Mouse (Mus musculus) embryonic facial prominence, embryonic 14.5 days (tissue): ENCODE results near the gene Esrra. TPM values are rescaled to one million over a fixed set of nuclear protein-coding genes. Genes with fewer than 3 reads are reported as not detected.
"Not testable (repeated sequence)": the region's sequence is repeated elsewhere in the genome, so short reads cannot be mapped to it uniquely, and the experiment has no call there.

Source experiments
- ATAC-seq: fragments of 200-750 bp; cut with Nextera tagmentation; 2 replicates; pipeline ENCODE4 v1.8.0; 2017; ENCODE audit warnings: low read depth, moderate number of reproducible peaks, moderate TSS enrichment
- DNase-seq: peaks from one replicate; pipeline ENCODE4 v3.0.0-alpha.2; 2015; ENCODE audit warnings: low spot score
- H3K27ac ChIP-seq: fragments of 300-500 bp; sonication (generic); replicated peaks from 2 replicates; pipeline ENCODE4 v1.5.1; 2014; ENCODE audit warnings: low read depth, mild to moderate bottlenecking, low read length, moderate library complexity
- H3K27me3 ChIP-seq: fragments of 300-500 bp; sonication (generic); replicated peaks from 2 replicates; pipeline ENCODE4 v1.6.1; 2014; ENCODE audit warnings: low read length; ENCODE audit not compliant: control insufficient read depth, insufficient read depth
- H3K36me3 ChIP-seq: fragments of 300-500 bp; sonication (generic); 2 replicates; pipeline ENCODE4 v1.6.1; 2014; ENCODE audit warnings: low read length, mixed read lengths; ENCODE audit not compliant: control insufficient read depth, insufficient read depth
- H3K4me1 ChIP-seq: fragments of 300-500 bp; sonication (generic); 2 replicates; pipeline ENCODE4 v1.6.1; 2014; ENCODE audit warnings: antibody characterized with exemption, low read length; ENCODE audit not compliant: control insufficient read depth, insufficient read depth
- H3K4me2 ChIP-seq: fragments of 300-500 bp; sonication (generic); 2 replicates; pipeline ENCODE4 v1.6.1; 2014; ENCODE audit warnings: low read depth, mild to moderate bottlenecking, low read length, moderate library complexity, mixed read lengths
- H3K4me3 ChIP-seq: fragments of 300-500 bp; sonication (generic); 2 replicates; pipeline ENCODE4 v1.5.1; 2014; ENCODE audit warnings: low read depth, mild to moderate bottlenecking, low read length
- H3K9ac ChIP-seq: fragments of 300-500 bp; sonication (generic); 2 replicates; pipeline ENCODE4 v1.6.1; 2014; ENCODE audit warnings: low read depth, mild to moderate bottlenecking, low read length, moderate library complexity, mixed read lengths
- H3K9me3 ChIP-seq: fragments of 300-500 bp; sonication (generic); 2 replicates; pipeline ENCODE4 v1.6.1; 2016; ENCODE audit warnings: low read length; ENCODE audit not compliant: control insufficient read depth
- WGBS: fragments of 180-500 bp; shearing (Covaris S2); extraction: QIAGEN DNeasy Blood & Tissue Kit; methylation state at CpG from one replicate; pipeline ENCODE4 v1.1.7; 2014; 5-methylcytosine and 5-hydroxymethylcytosine counted together
- polyA plus RNA-seq: library from polyadenylated mRNA; unstranded; fragments of >200 nt; fragmentation: Nextera tagmentation; extraction: Ambion mirVana; gene quantifications from 2 replicates; pipeline ENCODE4 v1.2.1, GENCODE M21; 2014

The Esrra gene
- polyA plus RNA-seq, 1 experiment from 2014 or later, result 4.8 TPM

DNA sequence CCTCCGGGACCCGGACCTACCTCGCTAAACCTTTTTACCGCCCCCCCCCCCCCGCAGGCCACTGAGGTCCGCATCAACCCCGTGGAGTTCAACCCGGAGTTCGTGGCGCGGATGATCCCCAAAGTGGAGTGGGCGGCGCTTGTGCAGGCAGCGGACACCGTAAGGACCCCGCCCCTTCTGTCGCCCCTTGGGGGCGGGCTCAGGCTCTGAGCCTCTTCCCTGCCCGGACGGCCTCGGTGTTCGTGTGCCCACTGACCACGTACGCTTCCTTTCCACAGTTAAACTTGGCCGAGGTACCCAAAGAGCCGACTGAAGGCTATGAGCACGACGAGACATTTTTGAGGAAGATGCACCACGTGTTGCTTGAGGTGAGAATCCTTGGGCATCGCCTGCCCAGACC is 11.3 kb downstream of the Esrra start:
- DNase-seq (peak; percentile 79), ATAC-seq (0 out of 2 replicates have a peak, but pooled peaks have one; percentile 17)
- Histone ChIP-seq H3K9ac (peak overlapping the region; percentile 75), H3K4me3 (peak overlapping the region; percentile 58), H3K36me3 (peaks cover 54% of the 10 kb centered on the region), H3K4me2 (peak overlapping the region; percentile 78), H3K27ac (peak overlapping the region; percentile 98), H3K4me1 (peaks cover 14% of the 10 kb centered on the region; the same call in 1 of the 2 replicates)
- not testable (repeated sequence) for H3K9me3 ChIP-seq, H3K27me3 ChIP-seq
- 0% methylated on average over 19 of the region's 30 CpGs for WGBS

DNA sequence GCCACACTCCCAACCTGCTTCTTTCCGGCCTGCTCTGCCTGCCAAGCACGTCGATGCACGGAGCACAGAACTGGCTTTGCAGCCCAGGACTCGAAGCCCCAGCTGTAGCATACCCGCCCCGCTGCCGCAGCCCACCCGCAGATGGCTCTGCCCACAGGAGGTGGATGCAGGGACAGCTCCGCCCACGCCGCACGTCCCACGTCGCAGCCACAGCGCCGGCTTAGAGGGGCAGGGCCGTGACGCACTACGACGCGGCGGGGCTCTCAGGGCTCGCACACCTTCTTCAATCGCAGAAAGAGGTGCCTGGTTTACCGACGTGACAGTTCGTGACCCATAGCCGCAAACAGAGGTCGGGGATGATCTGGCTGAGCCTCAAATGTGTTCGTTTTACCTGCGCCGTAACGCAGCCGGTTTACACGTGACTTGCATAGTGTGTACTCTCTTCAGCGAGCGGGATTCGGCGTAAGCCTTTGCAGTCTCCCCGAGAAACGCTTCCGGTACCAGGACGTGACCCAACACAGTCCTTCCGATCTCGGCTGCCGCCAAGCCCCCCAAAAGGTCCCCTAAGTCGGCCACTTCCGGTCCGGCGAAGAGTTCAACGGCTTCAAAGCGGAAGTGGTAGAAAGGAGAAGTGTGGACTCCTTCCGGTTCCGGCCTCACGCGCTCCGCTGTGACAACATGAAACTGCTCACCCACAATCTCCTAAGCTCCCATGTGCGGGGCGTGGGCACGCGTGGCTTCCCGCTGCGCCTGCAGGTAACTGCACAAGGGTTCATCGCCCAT is 11.9 kb downstream of the Esrra start, which contains the start of the genes Trmt112 and Prdx5:
Trmt112 (plus strand) TSS at position 192 of the 783 bp plus-strand sequence.
Prdx5 (minus strand) TSS at position 600 of the 783 bp plus-strand sequence.
- Histone ChIP-seq H3K4me1 (peaks cover 14% of the 10 kb centered on the region; the same call in 1 of the 2 replicates), H3K4me2 (peak within 1 kb of the TSS; percentile 78), H3K9ac (peak within 1 kb of the TSS; percentile 75), H3K27me3 (no peaks in the 10 kb centered on the region), H3K27ac (peak within 1 kb of the TSS; percentile 98), H3K9me3 (no peaks in the 10 kb centered on the region), H3K4me3 (peak within 1 kb of the TSS; percentile 58), H3K36me3 (peaks cover 54% of the 10 kb centered on the region)
- ATAC-seq, result peak; percentile 95
- under 1% methylated on average over 65 of the region's 65 CpGs for WGBS
- peak; percentile 98 for DNase-seq

DNA sequence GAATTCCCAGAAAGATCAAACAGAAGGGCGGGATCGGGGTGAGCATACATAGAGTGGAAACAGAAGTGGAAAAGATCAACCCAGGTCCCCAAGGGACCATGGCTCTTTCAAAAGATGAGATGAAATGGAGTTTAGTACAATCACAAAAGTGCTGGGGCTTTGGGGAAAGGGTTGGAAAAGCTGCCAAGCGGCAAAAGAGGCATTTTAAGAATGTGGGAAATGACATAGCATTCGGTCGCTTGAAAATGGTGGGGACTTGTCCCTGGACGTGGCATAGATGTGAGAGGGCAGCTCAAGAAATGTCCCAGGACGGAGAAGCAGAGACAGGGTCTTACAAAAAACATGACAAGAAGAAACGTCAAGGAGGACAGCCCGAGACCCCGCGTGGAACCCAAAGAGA is 12.6 kb downstream of the Esrra start:
- 3% methylated on average over 11 of the region's 11 CpGs for WGBS
- no peaks in the 10 kb centered on the region for H3K27me3 ChIP-seq
- peak overlapping the region; percentile 58 for H3K4me3 ChIP-seq
- H3K4me1 ChIP-seq, result peaks cover 14% of the 10 kb centered on the region; the same call in 1 of the 2 replicates
- peaks cover 52% of the 10 kb centered on the region for H3K36me3 ChIP-seq
- DNase-seq (peak; percentile 28), ATAC-seq (no peak)
- no peaks in the 10 kb centered on the region for H3K9me3 ChIP-seq
- peak overlapping the region; percentile 78 for H3K4me2 ChIP-seq
- H3K9ac ChIP-seq, result peak overlapping the region; percentile 75
- H3K27ac ChIP-seq, result peak overlapping the region; percentile 98

DNA sequence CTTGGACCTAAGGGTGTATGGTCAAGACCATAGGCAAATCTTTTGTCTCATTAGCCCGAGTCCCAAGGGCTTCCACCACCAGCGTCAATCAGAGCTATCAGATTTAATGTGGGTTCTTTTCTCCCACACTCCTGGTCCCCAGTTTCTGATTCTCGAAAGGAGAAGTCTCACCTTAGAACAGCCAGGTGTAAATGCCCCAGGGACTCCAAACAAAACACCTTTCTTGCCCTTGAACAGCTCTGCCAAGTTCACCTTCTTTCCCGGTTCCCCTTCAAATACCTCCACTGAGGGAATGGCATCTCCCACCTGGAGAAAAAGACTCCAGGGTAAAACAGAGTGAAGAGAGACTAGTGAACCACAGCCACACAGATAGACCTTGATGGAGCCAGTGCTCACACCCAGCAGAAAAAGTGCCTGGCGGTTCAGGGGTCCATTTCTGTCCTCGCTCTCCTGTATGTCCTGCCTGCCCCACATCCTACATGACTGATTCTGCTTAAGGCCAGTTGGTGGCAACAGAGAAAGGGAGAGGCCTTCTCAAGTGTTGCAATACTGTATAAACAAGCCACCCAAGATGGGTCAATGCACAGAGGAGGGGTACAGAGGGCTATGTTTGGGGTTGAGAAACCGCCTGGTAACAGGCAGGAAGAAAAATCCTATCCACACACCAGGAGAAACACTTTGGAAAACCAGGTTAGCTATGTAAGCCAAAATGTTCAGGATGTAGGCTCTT is 13.6 kb downstream of the Esrra start:
- DNase-seq (no peak), ATAC-seq (no peak)
- Histone ChIP-seq H3K4me1 (peaks cover 14% of the 10 kb centered on the region; the same call in 1 of the 2 replicates), H3K27me3 (no peaks in the 10 kb centered on the region), H3K4me3 (peak overlapping the region; percentile 58), H3K27ac (no peak overlapping the region), H3K9ac (peak overlapping the region; percentile 75), H3K9me3 (no peaks in the 10 kb centered on the region), H3K36me3 (peaks cover 42% of the 10 kb centered on the region), H3K4me2 (peak overlapping the region; percentile 78)
- WGBS, result 83% methylated on average over 7 of the region's 7 CpGs

DNA sequence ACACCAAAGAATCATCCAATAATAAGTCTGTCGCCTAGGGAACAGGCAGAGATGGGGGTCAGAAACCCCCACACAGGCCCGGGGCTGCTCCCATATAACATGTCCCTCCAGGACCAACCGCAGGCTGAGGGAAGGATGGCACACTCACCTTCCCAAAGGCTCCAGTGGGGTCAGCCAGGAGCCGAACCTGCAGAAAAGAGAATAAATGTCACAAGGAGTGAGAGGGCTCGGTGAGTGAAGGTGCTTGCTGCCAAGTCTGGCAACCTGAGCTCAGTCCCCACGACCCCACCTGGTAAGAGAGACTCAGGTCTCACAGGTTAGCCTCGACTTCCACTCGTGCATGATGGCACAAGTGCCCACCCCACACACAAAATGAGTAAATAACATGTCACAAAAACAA is 14.5 kb downstream of the Esrra start:
- H3K27ac ChIP-seq, result no peak overlapping the region
- peaks cover 14% of the 10 kb centered on the region; the same call in 1 of the 2 replicates for H3K4me1 ChIP-seq

DNA sequence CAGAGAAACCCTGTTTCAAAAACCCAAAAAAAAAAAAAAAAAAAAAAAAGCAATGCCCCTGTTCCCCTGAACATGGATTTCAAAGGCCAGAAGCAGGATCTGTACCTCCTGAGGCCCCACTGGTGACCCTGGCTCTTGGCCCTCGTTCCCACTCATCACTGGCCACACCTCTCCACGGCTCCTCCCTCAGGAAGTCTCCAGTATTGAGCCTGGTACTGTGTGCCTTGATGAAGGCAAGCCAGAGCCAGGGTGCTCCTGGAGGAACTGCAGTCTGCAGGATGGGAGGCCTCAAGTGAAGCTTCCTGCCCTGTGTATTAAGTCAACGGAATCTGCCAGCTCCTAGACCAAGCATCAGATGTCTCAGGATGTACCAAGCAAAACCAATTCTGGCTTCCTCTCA is 15.4 kb downstream of the Esrra start:
- Histone ChIP-seq H3K36me3 (peaks cover 24% of the 10 kb centered on the region), H3K4me2 (no peak overlapping the region), H3K4me1 (peaks cover 14% of the 10 kb centered on the region; the same call in 1 of the 2 replicates), H3K9ac (no peak overlapping the region), H3K9me3 (no peaks in the 10 kb centered on the region), H3K27me3 (no peaks in the 10 kb centered on the region), H3K4me3 (no peak overlapping the region), H3K27ac (no peak overlapping the region)
- DNase-seq, result no peak
- WGBS, result 82% methylated on average over 3 of the region's 3 CpGs
- ATAC-seq, result no peak

More for the DNA sequence above, 14.5 kb downstream of the Esrra start:
- DNase-seq (no peak), ATAC-seq (no peak)
- WGBS, result 92% methylated on average over 8 of the region's 8 CpGs
- no peak overlapping the region for H3K9ac ChIP-seq
- H3K4me3 ChIP-seq, result no peak overlapping the region
- H3K4me2 ChIP-seq, result no peak overlapping the region
- no peaks in the 10 kb centered on the region for H3K9me3 ChIP-seq
- peaks cover 33% of the 10 kb centered on the region for H3K36me3 ChIP-seq
- no peaks in the 10 kb centered on the region for H3K27me3 ChIP-seq

DNA sequence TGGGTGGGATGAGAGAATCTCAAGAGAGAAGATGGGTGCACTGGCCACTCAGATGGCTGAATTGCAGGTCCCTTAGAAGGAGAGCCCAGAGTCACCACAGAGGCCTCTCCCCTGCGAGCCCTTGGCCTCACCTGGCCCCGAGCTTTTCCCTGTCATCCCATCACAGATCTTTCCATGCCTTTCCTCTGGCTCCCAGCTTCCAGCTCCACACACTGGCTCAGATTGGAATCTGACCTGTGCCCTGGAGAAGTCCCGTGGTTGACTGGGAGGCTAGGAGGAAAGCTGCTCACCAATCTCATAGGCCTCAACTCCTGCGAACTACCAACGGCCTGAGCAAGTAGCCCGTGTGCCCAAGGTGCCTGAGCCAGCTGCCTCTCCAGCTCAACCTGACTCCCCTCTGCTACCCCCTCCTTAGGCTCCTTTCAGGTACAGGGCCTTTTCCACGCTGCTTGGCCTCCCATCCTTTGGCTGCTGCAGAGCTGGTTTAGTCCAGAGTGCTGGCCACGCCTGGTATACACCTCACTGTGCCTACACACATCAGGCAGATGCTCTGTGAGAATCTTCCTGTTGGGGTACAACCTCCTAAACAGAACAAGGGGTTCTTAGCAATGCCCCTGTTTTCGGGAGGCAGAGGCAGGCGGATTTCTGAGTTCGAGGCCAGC is 16.0 kb downstream of the Esrra start:
- no peaks in the 10 kb centered on the region for H3K9me3 ChIP-seq
- no peak overlapping the region for H3K27ac ChIP-seq
- no peak overlapping the region for H3K4me2 ChIP-seq
- peaks cover 14% of the 10 kb centered on the region; the same call in 1 of the 2 replicates for H3K4me1 ChIP-seq
- DNase-seq, result no peak
- H3K27me3 ChIP-seq, result no peaks in the 10 kb centered on the region
- 95% methylated on average over 10 of the region's 11 CpGs for WGBS
- H3K4me3 ChIP-seq, result no peak overlapping the region
- H3K9ac ChIP-seq, result no peak overlapping the region
- ATAC-seq, result no peak
- H3K36me3 ChIP-seq, result peaks cover 20% of the 10 kb centered on the region

DNA sequence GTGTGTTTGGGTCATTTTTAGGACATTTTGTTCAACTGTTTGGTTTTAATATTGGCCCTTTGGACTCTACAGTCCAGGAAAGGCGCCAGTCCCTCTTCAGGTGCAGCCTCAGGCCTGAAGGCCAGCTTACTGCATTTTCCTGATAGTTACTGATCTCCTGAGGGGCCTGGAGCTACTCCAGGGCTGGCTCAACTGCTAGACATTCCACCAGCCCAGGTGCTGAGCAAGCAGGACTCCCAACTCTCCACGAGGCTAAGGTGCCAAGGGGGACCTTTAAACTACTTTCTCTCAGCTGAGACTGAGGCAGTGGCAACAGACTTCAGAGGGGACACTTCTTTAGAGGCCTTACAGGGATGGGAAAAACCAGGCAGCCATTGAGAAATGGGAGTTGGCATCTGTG is 16.8 kb downstream of the Esrra start:
- WGBS, result 84% methylated on average over 2 of the region's 2 CpGs
- Histone ChIP-seq H3K9me3 (no peaks in the 10 kb centered on the region), H3K4me1 (peaks cover 14% of the 10 kb centered on the region; the same call in 1 of the 2 replicates), H3K9ac (no peak overlapping the region), H3K36me3 (peaks cover 20% of the 10 kb centered on the region), H3K27ac (no peak overlapping the region), H3K4me3 (no peak overlapping the region), H3K4me2 (no peak overlapping the region), H3K27me3 (no peaks in the 10 kb centered on the region)
- ATAC-seq (no peak), DNase-seq (no peak)
